Mouse (Mus musculus) bone marrow, adult 2 months (tissue): Measurements from ENCODE around the gene Atg2b.

Source experiments
- CTCF ChIP-seq: fragments of 200-500 bp; IDR thresholded peaks from 2 replicates; pipeline ENCODE4 v1.5.1; 2011; ENCODE audit warnings: low read length, control low read depth; ENCODE audit not compliant: control insufficient read depth, insufficient read depth
- POLR2A ChIP-seq: fragments of 200-500 bp; IDR thresholded peaks from 2 replicates; pipeline ENCODE4 v1.6.1; 2011; ENCODE audit warnings: low read depth, mild to moderate bottlenecking, control low read depth, low read length, borderline replicate concordance; ENCODE audit not compliant: control insufficient read depth

DNA sequence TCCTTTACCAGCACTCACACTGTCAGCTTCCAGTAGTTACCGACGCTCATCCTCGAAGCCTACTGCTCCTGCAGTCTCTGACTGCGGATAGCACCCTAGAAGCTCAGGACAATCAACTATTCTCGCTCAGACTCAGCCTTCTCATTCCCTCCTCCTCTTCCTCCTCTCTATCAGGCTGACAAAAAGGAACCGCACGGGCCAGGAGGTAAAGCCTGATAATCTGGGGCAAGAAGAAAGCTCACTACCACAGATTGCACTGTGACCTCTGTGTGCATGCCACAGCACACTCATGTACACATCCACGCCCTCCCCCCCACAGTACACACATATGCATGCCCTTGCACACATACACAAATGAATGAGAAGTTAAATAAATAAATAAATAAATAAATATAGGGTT lies 8.7 kb downstream of the Atg2b start:
- no peak for TF ChIP-seq CTCF
- TF ChIP-seq POLR2A = no peak
